Mouse (Mus musculus): ENCODE measurements around the gene Aqp5. TPM values are rescaled to one million over a fixed set of nuclear protein-coding genes. Genes with fewer than 3 reads are reported as not detected.

Gene Aqp5
- polyA plus RNA-seq, 1 experiment from 2014 or later, result 1.00 TPM

- H3K27ac ChIP-seq (replicated peaks), result no peak overlapping the region
- peak overlapping the region; percentile 26 for H3K4me3 ChIP-seq (replicated peaks)
- no peaks in the 10 kb centered on the region for H3K36me3 ChIP-seq
- peaks cover 23% of the 10 kb centered on the region for H3K4me1 ChIP-seq
- H3K27me3 ChIP-seq (replicated peaks), result peaks cover 89% of the 10 kb centered on the region
- H3K9ac ChIP-seq (replicated peaks), result 0 out of 2 replicates have a peak overlapping the region, but pooled peaks have one; percentile 15
- H3K9me3 ChIP-seq (replicated peaks), result no peaks in the 10 kb centered on the region
- 1% methylated on average over 50 of the region's 54 CpGs for WGBS
- peak; percentile 23; the same call in 1 of the 2 replicates for ATAC-seq (ENCODE audit: low FRiP score)
- peak overlapping the region; percentile 53 for H3K4me2 ChIP-seq
Measured at GRCm38 (mm10) chr15:99583463-99584344, 6.9 kb upstream of the Aqp5 start.

- no peaks in the 10 kb centered on the region for H3K9me3 ChIP-seq (replicated peaks)
- H3K27ac ChIP-seq (replicated peaks), result no peak overlapping the region
- H3K4me1 ChIP-seq, result peaks cover 23% of the 10 kb centered on the region
- peaks cover 92% of the 10 kb centered on the region for H3K27me3 ChIP-seq (replicated peaks)
- ATAC-seq (ENCODE audit: low FRiP score), result no peak
- H3K4me3 ChIP-seq (replicated peaks), result peak overlapping the region; percentile 15
- peak overlapping the region; percentile 53 for H3K4me2 ChIP-seq
- no peaks in the 10 kb centered on the region for H3K36me3 ChIP-seq
- WGBS, result 3% methylated on average over 24 of the region's 24 CpGs
- H3K9ac ChIP-seq (replicated peaks), result 0 out of 2 replicates have a peak overlapping the region, but pooled peaks have one; percentile 0
Measured at GRCm38 (mm10) chr15:99584407-99585202, 6.0 kb upstream of the Aqp5 start.

GRCm38 (mm10) chr15:99585741-99586140 is 4.8 kb upstream of the Aqp5 start:
- no peak for ATAC-seq (ENCODE audit: low FRiP score)
- Histone ChIP-seq H3K4me2 (no peak overlapping the region), H3K4me3 (replicated peaks) (no peak overlapping the region), H3K27ac (replicated peaks) (no peak overlapping the region), H3K9me3 (replicated peaks) (no peaks in the 10 kb centered on the region), H3K27me3 (replicated peaks) (peaks cover 93% of the 10 kb centered on the region), H3K4me1 (peaks cover 29% of the 10 kb centered on the region), H3K36me3 (no peaks in the 10 kb centered on the region), H3K9ac (replicated peaks) (no peak overlapping the region)
- 79% methylated on average over 6 of the region's 6 CpGs for WGBS

GRCm38 (mm10) chr15:99586525-99586924 is 4.1 kb upstream of the Aqp5 start:
- no peak for ATAC-seq (ENCODE audit: low FRiP score)
- WGBS, result 90% methylated on average over 3 of the region's 3 CpGs
- Histone ChIP-seq H3K27me3 (replicated peaks) (peaks cover 93% of the 10 kb centered on the region), H3K9me3 (replicated peaks) (no peaks in the 10 kb centered on the region), H3K36me3 (no peaks in the 10 kb centered on the region), H3K4me3 (replicated peaks) (no peak overlapping the region), H3K27ac (replicated peaks) (no peak overlapping the region), H3K9ac (replicated peaks) (no peak overlapping the region), H3K4me2 (no peak overlapping the region), H3K4me1 (peaks cover 34% of the 10 kb centered on the region)

- Histone ChIP-seq H3K4me1 (peaks cover 19% of the 10 kb centered on the region), H3K4me3 (replicated peaks) (no peak overlapping the region), H3K4me2 (no peak overlapping the region), H3K36me3 (no peaks in the 10 kb centered on the region), H3K27ac (replicated peaks) (no peak overlapping the region), H3K9ac (replicated peaks) (no peak overlapping the region), H3K27me3 (replicated peaks) (peaks cover 95% of the 10 kb centered on the region), H3K9me3 (replicated peaks) (no peaks in the 10 kb centered on the region)
- ATAC-seq (ENCODE audit: low FRiP score), result no peak
- 4% methylated on average over 9 of the region's 9 CpGs for WGBS
Measured at GRCm38 (mm10) chr15:99589237-99589636, 1.3 kb upstream of the Aqp5 start.

- Histone ChIP-seq H3K4me3 (replicated peaks) (no peak overlapping the region), H3K9ac (replicated peaks) (no peak overlapping the region), H3K27me3 (replicated peaks) (peaks cover 95% of the 10 kb centered on the region), H3K4me2 (no peak overlapping the region), H3K27ac (replicated peaks) (no peak overlapping the region), H3K4me1 (peaks cover 15% of the 10 kb centered on the region), H3K36me3 (no peaks in the 10 kb centered on the region), H3K9me3 (replicated peaks) (no peaks in the 10 kb centered on the region)
- no peak for ATAC-seq (ENCODE audit: low FRiP score)
- 20% methylated on average over 7 of the region's 7 CpGs for WGBS
Measured at GRCm38 (mm10) chr15:99589704-99590103, 878 bp upstream of the Aqp5 start.

- H3K27me3 ChIP-seq (replicated peaks), result peaks cover 81% of the 10 kb centered on the region
- no peak for ATAC-seq (ENCODE audit: low FRiP score)
- H3K4me3 ChIP-seq (replicated peaks), result no peak overlapping the region
- no peak overlapping the region for H3K4me2 ChIP-seq
- no peak overlapping the region for H3K27ac ChIP-seq (replicated peaks)
- peaks cover 15% of the 10 kb centered on the region for H3K4me1 ChIP-seq
- no peak overlapping the region for H3K9ac ChIP-seq (replicated peaks)
- 57% methylated on average over 8 of the region's 8 CpGs for WGBS
- no peaks in the 10 kb centered on the region for H3K36me3 ChIP-seq
- H3K9me3 ChIP-seq (replicated peaks), result no peaks in the 10 kb centered on the region
Measured at GRCm38 (mm10) chr15:99592177-99592576, 1.6 kb downstream of the Aqp5 start.

GRCm38 (mm10) chr15:99592877-99593276 is 2.3 kb downstream of the Aqp5 start:
- H3K27me3 ChIP-seq (replicated peaks), result peaks cover 74% of the 10 kb centered on the region
- no peaks in the 10 kb centered on the region for H3K36me3 ChIP-seq
- no peak overlapping the region for H3K4me3 ChIP-seq (replicated peaks)
- no peaks in the 10 kb centered on the region for H3K9me3 ChIP-seq (replicated peaks)
- no peak for ATAC-seq (ENCODE audit: low FRiP score)
- no peak overlapping the region for H3K9ac ChIP-seq (replicated peaks)
- H3K4me2 ChIP-seq, result no peak overlapping the region
- peaks cover 15% of the 10 kb centered on the region for H3K4me1 ChIP-seq
- 95% methylated on average over 5 of the region's 5 CpGs for WGBS
- no peak overlapping the region for H3K27ac ChIP-seq (replicated peaks)

- ATAC-seq (ENCODE audit: low FRiP score), result no peak
- Histone ChIP-seq H3K4me1 (peaks cover 25% of the 10 kb centered on the region), H3K4me2 (no peak overlapping the region), H3K9me3 (replicated peaks) (no peaks in the 10 kb centered on the region), H3K9ac (replicated peaks) (no peak overlapping the region), H3K27me3 (replicated peaks) (peaks cover 53% of the 10 kb centered on the region), H3K4me3 (replicated peaks) (no peak overlapping the region), H3K27ac (replicated peaks) (no peak overlapping the region), H3K36me3 (no peaks in the 10 kb centered on the region)
- WGBS, result 82% methylated on average over 10 of the region's 10 CpGs
Measured at GRCm38 (mm10) chr15:99594951-99595350, 4.4 kb downstream of the Aqp5 start.

GRCm38 (mm10) chr15:99596056-99596687 is 5.6 kb downstream of the Aqp5 start:
- H3K36me3 ChIP-seq, result no peaks in the 10 kb centered on the region
- H3K27me3 ChIP-seq (replicated peaks), result peaks cover 42% of the 10 kb centered on the region
- H3K4me3 ChIP-seq (replicated peaks), result no peak overlapping the region
- H3K4me2 ChIP-seq, result peak overlapping the region; percentile 25; the same call in 1 of the 2 replicates
- no peak overlapping the region for H3K9ac ChIP-seq (replicated peaks)
- H3K27ac ChIP-seq (replicated peaks), result no peak overlapping the region
- WGBS, result 0% methylated on average over 7 of the region's 7 CpGs
- H3K4me1 ChIP-seq, result peaks cover 26% of the 10 kb centered on the region
- ATAC-seq (ENCODE audit: low FRiP score), result peak; percentile 87
- no peaks in the 10 kb centered on the region for H3K9me3 ChIP-seq (replicated peaks)

- Histone ChIP-seq H3K9ac (replicated peaks) (no peak overlapping the region), H3K27ac (replicated peaks) (no peak overlapping the region), H3K4me3 (replicated peaks) (no peak overlapping the region), H3K4me1 (peaks cover 31% of the 10 kb centered on the region), H3K36me3 (no peaks in the 10 kb centered on the region), H3K4me2 (no peak overlapping the region), H3K9me3 (replicated peaks) (no peaks in the 10 kb centered on the region), H3K27me3 (replicated peaks) (peaks cover 35% of the 10 kb centered on the region)
- ATAC-seq (ENCODE audit: low FRiP score), result no peak
- 69% methylated on average over 7 of the region's 7 CpGs for WGBS
Measured at GRCm38 (mm10) chr15:99596841-99597240, 6.3 kb downstream of the Aqp5 start.

All from neural tube, embryonic 15.5 days (tissue).